Mouse (Mus musculus): ENCODE measurements at regions not wholly inside any gene's neighbourhood (a gene's known extent, or its start where the extent isn't known, plus 50 kb on each side); places are given as distances from the start of the nearest gene placed in this dataset.

DNA sequence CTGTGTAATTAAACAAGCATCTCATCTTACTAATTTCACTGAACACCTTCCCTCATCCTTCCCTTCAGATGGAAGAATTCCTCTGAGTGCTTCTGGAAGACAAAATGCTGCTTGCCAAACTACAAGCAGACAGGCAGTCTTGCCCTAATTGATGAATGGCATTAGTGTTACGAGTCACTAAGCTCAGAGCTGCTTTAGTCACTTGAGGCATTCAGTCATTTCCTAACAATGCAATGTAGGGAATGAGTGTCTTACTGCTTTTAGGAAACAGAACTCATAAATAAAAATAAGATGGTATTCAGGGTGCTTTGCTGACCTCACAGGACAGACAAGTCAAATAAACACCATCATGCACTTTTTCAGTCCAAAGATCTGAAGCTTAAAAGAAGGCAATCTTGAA is 285.1 kb upstream of the Paip1 start:
- no peak for TF ChIP-seq CTCF (IDR thresholded peaks at IDR 0.05; ENCODE audit: extremely low read depth, insufficient read depth, low read length)
- TF ChIP-seq POLR2A (IDR thresholded peaks at IDR 0.05; ENCODE audit: extremely low read depth, insufficient read depth, low read length) = no peak

All from cortical plate, adult 2 months (tissue).